Mouse (Mus musculus): Measurements from ENCODE around the gene Robo1. TPM values are rescaled to one million over a fixed set of nuclear protein-coding genes. Genes with fewer than 3 reads are reported as not detected.

The Robo1 gene
- polyA plus RNA-seq, 1 experiment from 2014 or later: 6.3 TPM

- DNase-seq (ENCODE audit: low spot score) (no peak), ATAC-seq (ENCODE audit: low FRiP score, low TSS enrichment) (no peak)
- Histone ChIP-seq H3K4me2 (replicated peaks; ENCODE audit: low read depth) (no peak overlapping the region), H3K27ac (replicated peaks) (no peak overlapping the region), H3K4me3 (ENCODE audit: low read depth, low read length) (no peak overlapping the region), H3K36me3 (ENCODE audit: control insufficient read depth, insufficient read depth, low read length) (no peaks in the 10 kb centered on the region), H3K9ac (ENCODE audit: low read length) (no peak overlapping the region), H3K27me3 (ENCODE audit: control insufficient read depth, insufficient read depth, low read length) (no peaks in the 10 kb centered on the region), H3K4me1 (replicated peaks; ENCODE audit: control insufficient read depth, insufficient read depth) (no peaks in the 10 kb centered on the region), H3K9me3 (ENCODE audit: control insufficient read depth, low read length) (no peaks in the 10 kb centered on the region)
- 61% methylated on average over 3 of the region's 3 CpGs for WGBS
- TF ChIP-seq EP300 (optimal IDR thresholded peaks at IDR 0.05) (no peak), CTCF (IDR thresholded peaks at IDR 0.05; ENCODE audit: low read depth) (no peak)
Observed at GRCm38 (mm10) chr16:72465696-72466095, 157.6 kb downstream of the Robo1 start.

- DNase-seq (ENCODE audit: low spot score) (no peak), ATAC-seq (ENCODE audit: low FRiP score, low TSS enrichment) (no peak)
- Histone ChIP-seq H3K4me2 (replicated peaks; ENCODE audit: low read depth) (no peak overlapping the region), H3K9me3 (ENCODE audit: control insufficient read depth, low read length) (no peaks in the 10 kb centered on the region), H3K27ac (replicated peaks) (no peak overlapping the region), H3K27me3 (ENCODE audit: control insufficient read depth, insufficient read depth, low read length) (no peaks in the 10 kb centered on the region), H3K4me1 (replicated peaks; ENCODE audit: control insufficient read depth, insufficient read depth) (no peaks in the 10 kb centered on the region), H3K36me3 (ENCODE audit: control insufficient read depth, insufficient read depth, low read length) (no peaks in the 10 kb centered on the region), H3K4me3 (ENCODE audit: low read depth, low read length) (no peak overlapping the region), H3K9ac (ENCODE audit: low read length) (no peak overlapping the region)
- WGBS: 34% methylated on average over 2 of the region's 2 CpGs
- TF ChIP-seq EP300 (optimal IDR thresholded peaks at IDR 0.05) (no peak), CTCF (IDR thresholded peaks at IDR 0.05; ENCODE audit: low read depth) (no peak)
Observed at GRCm38 (mm10) chr16:72470037-72470673, 162.0 kb downstream of the Robo1 start.

DNA sequence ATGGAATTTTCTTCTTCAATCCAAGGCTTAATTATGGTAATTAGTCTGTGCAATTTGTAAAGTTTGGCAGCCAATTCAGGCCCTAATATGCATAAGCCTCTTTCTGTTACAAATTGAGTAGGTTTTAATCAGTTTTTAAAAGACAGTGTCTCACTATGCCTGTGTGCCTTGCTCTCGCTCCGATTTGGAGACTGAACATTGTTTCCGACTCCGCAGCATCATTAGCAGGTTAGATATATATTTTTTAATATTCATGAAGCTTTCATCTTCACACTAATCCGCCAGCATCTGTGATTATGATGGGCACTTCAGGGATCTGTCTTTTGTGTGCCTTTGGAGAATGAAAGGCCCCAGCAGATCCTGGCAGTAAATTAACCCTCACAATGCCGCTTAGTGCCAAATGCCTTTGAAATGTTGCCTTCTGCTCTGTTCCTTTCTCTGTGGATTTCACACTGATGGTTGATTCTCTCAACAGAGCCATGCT is 202.7 kb downstream of the Robo1 start:
- ATAC-seq (ENCODE audit: low FRiP score, low TSS enrichment) (no peak), DNase-seq (ENCODE audit: low spot score) (no peak)
- H3K4me1 ChIP-seq (replicated peaks; ENCODE audit: control insufficient read depth, insufficient read depth): no peaks in the 10 kb centered on the region
- H3K4me3 ChIP-seq (ENCODE audit: low read depth, low read length): no peak overlapping the region
- no peaks in the 10 kb centered on the region for H3K27me3 ChIP-seq (ENCODE audit: control insufficient read depth, insufficient read depth, low read length)
- H3K4me2 ChIP-seq (replicated peaks; ENCODE audit: low read depth): no peak overlapping the region
- no peak for TF ChIP-seq EP300 (optimal IDR thresholded peaks at IDR 0.05)
- no peak for TF ChIP-seq CTCF (IDR thresholded peaks at IDR 0.05; ENCODE audit: low read depth)
- H3K27ac ChIP-seq (replicated peaks): no peak overlapping the region
- no peaks in the 10 kb centered on the region for H3K36me3 ChIP-seq (ENCODE audit: control insufficient read depth, insufficient read depth, low read length)
- WGBS: 62% methylated on average over 6 of the region's 6 CpGs
- H3K9me3 ChIP-seq (ENCODE audit: control insufficient read depth, low read length): no peaks in the 10 kb centered on the region
- H3K9ac ChIP-seq (ENCODE audit: low read length): no peak overlapping the region

DNA sequence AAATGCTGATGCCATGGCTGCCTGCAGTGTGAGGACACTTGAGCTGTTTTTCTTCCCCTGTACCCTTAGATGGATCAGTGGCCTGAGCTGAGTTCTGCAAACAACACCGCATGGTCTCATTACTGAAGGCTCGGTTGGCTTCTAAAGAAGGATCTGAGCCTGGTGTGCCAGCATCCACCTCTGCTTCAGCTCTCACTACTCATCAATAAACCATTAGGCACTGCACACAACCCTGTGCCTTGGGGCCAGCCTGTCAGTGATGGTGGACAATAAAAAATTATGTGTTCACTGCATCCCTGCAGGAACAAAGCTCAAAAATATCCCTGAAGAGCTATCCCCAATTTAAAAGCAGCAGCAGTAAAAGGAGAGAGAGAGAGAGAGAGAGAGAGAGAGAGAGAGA is 223.2 kb downstream of the Robo1 start:
- WGBS: 78% methylated on average over 2 of the region's 2 CpGs
- ATAC-seq (ENCODE audit: low FRiP score, low TSS enrichment) (no peak), DNase-seq (ENCODE audit: low spot score) (no peak)
- Histone ChIP-seq H3K4me2 (replicated peaks; ENCODE audit: low read depth) (no peak overlapping the region), H3K36me3 (ENCODE audit: control insufficient read depth, insufficient read depth, low read length) (no peaks in the 10 kb centered on the region), H3K9ac (ENCODE audit: low read length) (no peak overlapping the region), H3K4me3 (ENCODE audit: low read depth, low read length) (no peak overlapping the region), H3K4me1 (replicated peaks; ENCODE audit: control insufficient read depth, insufficient read depth) (no peaks in the 10 kb centered on the region), H3K27ac (replicated peaks) (no peak overlapping the region), H3K27me3 (ENCODE audit: control insufficient read depth, insufficient read depth, low read length) (no peaks in the 10 kb centered on the region), H3K9me3 (ENCODE audit: control insufficient read depth, low read length) (no peaks in the 10 kb centered on the region)
- TF ChIP-seq CTCF (IDR thresholded peaks at IDR 0.05; ENCODE audit: low read depth): no peak

DNA sequence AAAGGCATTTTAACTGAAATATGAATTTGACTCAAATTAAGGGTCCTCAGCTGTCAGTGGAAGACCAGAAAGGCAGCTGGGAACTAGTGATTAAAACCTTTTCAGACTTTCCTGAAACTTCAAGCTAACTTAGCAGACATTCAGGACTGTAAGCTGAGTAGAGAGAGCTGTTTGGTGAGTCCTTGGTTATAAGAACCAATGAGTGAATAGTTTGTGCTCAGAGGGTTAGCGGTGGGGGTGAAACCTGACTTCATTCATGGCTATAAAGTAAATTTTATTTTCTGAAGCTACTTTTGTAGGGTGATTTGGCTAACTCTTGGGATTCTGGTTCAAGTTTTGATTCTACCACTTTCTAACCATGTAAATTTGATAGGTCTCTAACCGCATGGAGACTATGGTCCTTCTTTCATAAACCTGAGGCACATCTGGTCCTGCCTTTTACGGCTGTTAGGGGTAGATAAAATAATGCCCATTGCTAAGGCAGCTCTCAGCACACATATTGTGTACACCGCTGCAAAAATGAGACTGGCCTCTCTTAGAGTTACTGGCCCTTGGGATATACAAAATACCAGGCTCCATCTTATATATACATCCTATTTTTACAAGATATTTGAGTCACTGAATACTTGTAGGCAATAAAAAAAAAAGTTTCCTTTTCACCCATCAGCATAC is 225.9 kb downstream of the Robo1 start:
- H3K4me2 ChIP-seq (replicated peaks; ENCODE audit: low read depth): no peak overlapping the region
- H3K9ac ChIP-seq (ENCODE audit: low read length): no peak overlapping the region
- ATAC-seq (ENCODE audit: low FRiP score, low TSS enrichment) (no peak), DNase-seq (ENCODE audit: low spot score) (no peak)
- no peak overlapping the region for H3K4me3 ChIP-seq (ENCODE audit: low read depth, low read length)
- WGBS: 95% methylated on average over 4 of the region's 4 CpGs
- H3K9me3 ChIP-seq (ENCODE audit: control insufficient read depth, low read length): no peaks in the 10 kb centered on the region
- no peaks in the 10 kb centered on the region for H3K36me3 ChIP-seq (ENCODE audit: control insufficient read depth, insufficient read depth, low read length)
- no peaks in the 10 kb centered on the region for H3K4me1 ChIP-seq (replicated peaks; ENCODE audit: control insufficient read depth, insufficient read depth)
- TF ChIP-seq CTCF (IDR thresholded peaks at IDR 0.05; ENCODE audit: low read depth) (no peak), EP300 (optimal IDR thresholded peaks at IDR 0.05) (no peak)
- no peaks in the 10 kb centered on the region for H3K27me3 ChIP-seq (ENCODE audit: control insufficient read depth, insufficient read depth, low read length)
- H3K27ac ChIP-seq (replicated peaks): no peak overlapping the region

GRCm38 (mm10) chr16:72538171-72538570 is 230.1 kb downstream of the Robo1 start:
- Histone ChIP-seq H3K9me3 (ENCODE audit: control insufficient read depth, low read length) (no peaks in the 10 kb centered on the region), H3K36me3 (ENCODE audit: control insufficient read depth, insufficient read depth, low read length) (no peaks in the 10 kb centered on the region), H3K4me3 (ENCODE audit: low read depth, low read length) (no peak overlapping the region), H3K4me2 (replicated peaks; ENCODE audit: low read depth) (no peak overlapping the region), H3K27ac (replicated peaks) (no peak overlapping the region), H3K9ac (ENCODE audit: low read length) (no peak overlapping the region), H3K27me3 (ENCODE audit: control insufficient read depth, insufficient read depth, low read length) (no peaks in the 10 kb centered on the region), H3K4me1 (replicated peaks; ENCODE audit: control insufficient read depth, insufficient read depth) (no peaks in the 10 kb centered on the region)
- WGBS: 67% methylated on average over 3 of the region's 3 CpGs
- ATAC-seq (ENCODE audit: low FRiP score, low TSS enrichment) (no peak), DNase-seq (ENCODE audit: low spot score) (no peak)
- TF ChIP-seq CTCF (IDR thresholded peaks at IDR 0.05; ENCODE audit: low read depth) (no peak), EP300 (optimal IDR thresholded peaks at IDR 0.05) (no peak)
